Mouse (Mus musculus) spleen, postnatal 36 days (tissue): ENCODE measurements at regions not wholly inside any gene's neighbourhood (a gene's known extent, or its start where the extent isn't known, plus 50 kb on each side); places are given as distances from the start of the nearest gene placed in this dataset.

ENCODE experiments used
- DNase-seq, 2 experiments: peaks; one replicate each; pipeline ENCODE4 v3.0.0; 2022; ENCODE audit warnings: low spot score in 2 of 2, mixed read lengths in 1 of 2

GRCm38 (mm10) chr17:67503125-67503878 lies 129.2 kb downstream of the Lrrc30 start:
- no peak for DNase-seq

DNA sequence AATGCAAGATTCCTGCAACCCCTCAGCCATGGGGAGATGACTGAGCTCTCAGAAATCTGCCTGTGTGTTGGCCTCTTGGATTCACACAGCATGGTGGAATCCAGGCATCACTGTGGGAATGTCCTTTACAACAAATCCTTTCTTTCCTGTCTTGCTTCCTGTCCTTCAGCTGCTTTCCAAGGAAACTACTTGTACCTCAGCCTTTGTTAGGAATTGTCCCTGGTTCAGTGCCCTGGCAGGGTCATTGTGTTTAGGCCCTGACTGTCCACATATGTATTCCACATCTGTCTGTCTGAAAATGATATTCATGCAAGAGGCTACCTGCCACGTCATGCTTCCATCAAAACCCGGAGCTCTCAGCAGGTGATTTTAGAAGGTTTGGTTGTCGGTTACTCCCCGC lies 129.9 kb downstream of the Lrrc30 start:
- no peak for DNase-seq

GRCm38 (mm10) chr17:67499783-67500641 lies 132.5 kb downstream of the Lrrc30 start:
- no peak for DNase-seq

DNA sequence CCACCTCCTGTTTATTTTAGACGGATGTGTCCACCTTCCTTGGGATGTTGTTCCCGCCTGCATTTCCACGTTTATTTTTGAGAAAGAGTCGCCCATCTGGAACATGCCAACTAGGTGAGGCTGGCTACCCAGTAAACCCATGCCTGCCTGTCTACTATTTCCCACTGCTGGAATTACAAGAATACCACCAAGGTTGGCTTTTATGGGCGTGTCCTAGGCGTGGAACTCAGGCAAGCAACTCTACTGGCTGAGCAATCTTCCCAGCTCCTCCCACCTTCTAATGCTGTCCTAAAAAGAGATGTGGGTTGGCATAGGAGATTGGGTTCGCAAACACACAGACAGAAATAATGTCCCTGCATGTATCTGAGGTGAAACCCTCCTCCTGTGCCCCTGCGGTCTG lies 135.1 kb downstream of the Lrrc30 start:
- no peak for DNase-seq

- DNase-seq: no peak
Measured at GRCm38 (mm10) chr17:67480463-67480862, 126.2 kb upstream of the Ptprm start.

DNA sequence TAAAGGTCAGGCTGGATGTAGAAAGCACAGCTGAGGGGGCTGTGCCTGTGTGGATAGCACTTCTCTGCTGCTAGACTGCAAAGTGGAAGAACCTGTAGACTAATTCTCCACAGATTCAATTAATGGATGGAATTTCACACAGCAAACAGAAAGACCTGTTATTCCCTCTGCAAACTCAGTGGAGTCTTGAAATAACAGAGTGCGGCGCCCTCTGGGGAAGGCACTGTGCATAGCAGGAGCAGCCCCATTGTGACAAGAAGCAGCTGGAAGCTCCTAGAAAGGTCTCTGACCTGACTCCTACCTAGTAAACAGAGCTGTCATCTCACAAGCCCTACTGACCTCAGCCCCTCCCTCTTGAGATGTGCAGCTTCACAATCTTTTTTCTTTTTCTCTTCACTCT lies 118.9 kb upstream of the Ptprm start:
- no peak for DNase-seq

DNA sequence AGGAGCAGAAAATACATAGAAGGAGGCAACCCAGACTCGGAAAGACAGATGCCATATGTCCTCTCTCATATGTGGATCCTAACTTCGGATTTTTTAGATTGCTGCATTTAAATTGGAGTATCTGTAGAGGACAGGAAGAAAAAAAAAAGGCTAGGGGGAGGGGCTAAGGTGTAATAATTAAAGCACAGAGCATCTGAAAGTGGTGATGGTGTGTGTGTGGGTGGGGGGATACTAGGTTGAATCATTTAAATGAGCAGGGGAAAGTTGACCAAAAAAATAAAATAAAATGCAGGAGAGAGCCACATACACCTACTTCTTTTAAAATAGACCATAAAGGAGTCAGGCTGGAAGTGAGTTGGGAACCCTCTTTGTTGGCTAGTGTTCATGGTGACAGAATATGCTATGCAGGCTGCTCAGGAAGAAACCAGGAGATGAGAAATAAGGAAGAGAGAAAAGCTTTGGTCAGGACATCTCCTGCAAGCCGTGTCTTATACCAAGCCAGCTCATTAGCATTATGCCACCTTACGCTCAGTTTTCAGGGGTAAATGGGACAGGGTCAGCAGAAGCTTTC lies 104.7 kb upstream of the Ptprm start:
- DNase-seq: no peak

DNA sequence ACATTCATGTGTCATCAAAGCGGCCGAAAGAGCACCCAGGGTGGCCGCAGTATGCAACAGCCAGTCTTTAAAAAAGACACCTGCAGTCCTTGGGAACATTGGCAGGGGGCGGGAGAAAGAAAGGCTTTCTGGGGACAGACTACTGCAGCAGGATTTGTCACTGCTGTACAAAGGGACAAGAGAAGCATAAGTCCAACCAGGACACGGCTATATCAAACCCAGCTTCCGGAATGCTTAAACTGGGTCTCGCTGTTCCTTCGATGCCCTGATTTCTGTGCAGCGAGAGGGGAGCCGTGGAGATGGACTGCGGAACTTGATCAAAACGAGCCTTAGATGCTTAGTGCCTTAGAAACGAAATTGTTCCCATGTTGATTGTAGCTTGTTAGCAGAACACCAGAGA lies 97.7 kb upstream of the Ptprm start:
- no peak for DNase-seq

DNA sequence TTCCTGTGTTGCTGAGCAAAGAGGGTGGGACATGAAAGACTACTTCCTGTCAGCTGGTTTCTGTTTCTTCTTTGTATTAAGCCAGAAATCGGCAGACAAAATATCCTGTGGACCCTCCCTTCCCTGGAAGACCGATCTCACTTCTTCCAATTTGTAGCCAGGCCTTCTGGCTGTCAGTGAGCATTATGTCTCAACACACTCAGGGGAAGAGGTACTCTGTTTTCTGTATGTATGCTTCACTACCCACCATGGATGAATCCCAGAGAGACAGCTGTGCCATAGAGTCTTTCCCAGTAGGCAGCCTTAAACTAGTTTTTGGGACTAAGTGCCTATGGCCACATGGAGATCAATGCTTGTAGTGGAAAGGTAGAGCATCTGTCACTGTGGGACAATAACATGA lies 96.8 kb upstream of the Ptprm start:
- no peak for DNase-seq

GRCm38 (mm10) chr17:67450021-67450420 lies 95.8 kb upstream of the Ptprm start:
- DNase-seq: no peak

GRCm38 (mm10) chr17:67445986-67446385 lies 91.7 kb upstream of the Ptprm start:
- DNase-seq: no peak

DNA sequence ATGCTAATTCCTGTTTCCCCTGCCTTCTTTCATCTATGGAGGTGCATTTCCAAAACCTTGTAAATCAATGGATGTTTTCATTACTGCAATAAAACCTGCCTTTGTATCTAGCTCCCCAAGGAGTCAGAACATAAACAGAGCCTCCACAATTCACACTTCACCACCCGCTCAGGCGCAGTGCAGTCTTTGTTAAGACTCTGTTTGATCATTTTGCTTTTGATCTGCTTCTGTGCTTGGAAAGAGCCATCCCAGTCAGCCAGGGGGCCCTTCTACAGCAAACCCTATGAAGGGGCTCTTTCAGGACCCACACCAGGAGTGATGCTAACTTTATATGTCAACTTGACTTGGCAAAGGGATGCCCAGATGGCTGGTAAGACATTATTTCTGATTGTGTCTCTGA lies 86.7 kb upstream of the Ptprm start:
- no peak for DNase-seq

- no peak for DNase-seq
Measured at GRCm38 (mm10) chr17:67419956-67420711, 65.9 kb upstream of the Ptprm start.

DNA sequence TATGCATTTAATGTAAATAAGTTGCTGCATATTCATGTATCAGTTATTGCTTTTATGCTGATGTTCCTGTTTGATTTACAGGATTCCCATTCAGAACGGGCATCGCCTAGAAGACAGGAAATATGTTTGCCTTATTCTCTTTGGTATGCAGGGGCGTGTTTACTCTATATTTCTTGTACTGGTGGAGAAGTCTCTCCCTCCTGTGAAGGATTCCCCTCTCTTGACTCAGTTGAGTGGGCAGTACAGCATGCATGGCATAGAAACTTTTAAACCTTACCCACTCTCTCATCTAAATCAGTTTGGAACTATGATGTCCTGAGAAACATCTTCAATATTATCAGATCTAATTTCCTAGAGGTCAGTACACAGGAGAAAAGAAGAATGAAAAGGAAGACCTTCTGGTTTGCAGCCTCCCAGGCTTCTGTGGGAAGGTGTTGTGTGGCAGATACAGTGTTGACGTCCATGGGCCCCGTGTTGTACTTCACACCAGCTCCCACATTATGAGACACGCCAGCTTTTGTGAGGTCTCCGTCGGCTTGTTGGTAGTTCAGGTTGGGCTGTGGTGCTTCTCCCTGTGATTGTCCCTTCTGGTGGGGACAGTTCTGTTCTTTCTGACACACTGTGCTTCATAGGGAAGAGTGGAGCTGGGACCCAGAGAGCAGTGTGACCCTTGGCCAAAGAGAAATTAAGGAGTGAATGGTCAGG lies 58.4 kb upstream of the Ptprm start:
- no peak for DNase-seq

DNA sequence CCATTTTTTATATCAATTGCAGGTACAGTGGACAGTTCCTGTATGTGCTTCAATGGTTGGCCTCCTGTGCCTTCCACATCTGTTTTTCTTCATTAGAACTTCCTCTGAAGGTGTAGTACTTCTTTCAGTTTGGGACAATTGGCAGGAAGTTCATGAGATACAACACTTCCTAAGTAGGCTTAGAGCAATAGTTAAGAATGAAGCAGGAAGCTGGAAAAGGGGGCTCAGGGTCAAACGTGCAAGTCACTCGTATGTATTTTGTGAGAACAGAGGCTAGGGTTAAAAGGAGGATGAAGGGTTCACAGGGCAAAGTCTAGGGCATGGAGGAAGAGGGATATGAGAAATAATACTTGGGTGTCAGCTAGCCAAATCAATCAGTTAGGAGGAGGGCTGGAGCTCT lies 55.7 kb upstream of the Ptprm start:
- DNase-seq: no peak

DNA sequence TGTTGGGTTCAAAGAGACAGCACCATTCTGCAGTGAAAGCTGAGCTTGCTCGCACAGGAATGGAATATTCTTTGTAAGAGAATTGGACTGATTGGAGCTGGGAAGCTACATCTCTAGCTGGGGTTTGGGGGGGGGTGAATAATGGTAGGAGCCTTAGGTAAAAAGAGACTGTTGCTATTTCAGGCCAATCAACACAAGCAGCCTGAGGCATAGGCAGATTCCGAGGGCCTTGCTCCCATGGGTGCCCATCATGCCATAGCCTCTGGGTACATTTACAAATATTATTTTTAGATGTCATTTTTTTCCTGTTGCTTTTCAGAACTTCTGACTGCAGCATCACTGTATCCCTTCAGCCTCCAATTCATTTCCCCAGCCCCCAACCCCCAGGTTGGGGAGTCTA lies 51.7 kb upstream of the Ptprm start:
- no peak for DNase-seq
